Mouse (Mus musculus) c-Kit-positive CD71-positive TER-119-positive erythroid progenitor cells, embryonic 14.5 days (primary cell): ENCODE results near the gene Tmem184b.

Source experiments
- DNase-seq: peaks from one replicate; pipeline ENCODE4 v3.0.0-alpha.2; 2013; ENCODE audit warnings: low spot score

The Tmem184b gene

DNA sequence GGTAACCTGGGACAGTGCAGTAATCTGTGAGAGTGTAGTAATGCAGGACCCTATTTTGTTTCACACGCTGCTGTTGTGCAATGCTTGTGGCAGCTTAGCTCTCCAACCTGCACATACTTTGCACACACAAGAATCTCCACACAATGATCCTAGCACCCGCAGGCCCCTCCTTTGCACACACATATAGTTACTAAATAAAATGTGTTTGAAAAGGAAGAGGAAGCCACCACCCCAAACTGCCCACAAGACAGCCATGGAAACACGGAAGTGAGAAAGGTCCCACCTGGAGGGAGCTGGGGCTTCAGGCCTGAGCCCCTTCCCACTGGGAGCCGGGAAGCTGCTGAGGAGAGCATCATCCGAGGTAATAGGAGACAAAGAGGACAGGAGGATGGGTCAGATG lies 64.4 kb downstream of the Tmem184b start:
- DNase-seq, result no peak

DNA sequence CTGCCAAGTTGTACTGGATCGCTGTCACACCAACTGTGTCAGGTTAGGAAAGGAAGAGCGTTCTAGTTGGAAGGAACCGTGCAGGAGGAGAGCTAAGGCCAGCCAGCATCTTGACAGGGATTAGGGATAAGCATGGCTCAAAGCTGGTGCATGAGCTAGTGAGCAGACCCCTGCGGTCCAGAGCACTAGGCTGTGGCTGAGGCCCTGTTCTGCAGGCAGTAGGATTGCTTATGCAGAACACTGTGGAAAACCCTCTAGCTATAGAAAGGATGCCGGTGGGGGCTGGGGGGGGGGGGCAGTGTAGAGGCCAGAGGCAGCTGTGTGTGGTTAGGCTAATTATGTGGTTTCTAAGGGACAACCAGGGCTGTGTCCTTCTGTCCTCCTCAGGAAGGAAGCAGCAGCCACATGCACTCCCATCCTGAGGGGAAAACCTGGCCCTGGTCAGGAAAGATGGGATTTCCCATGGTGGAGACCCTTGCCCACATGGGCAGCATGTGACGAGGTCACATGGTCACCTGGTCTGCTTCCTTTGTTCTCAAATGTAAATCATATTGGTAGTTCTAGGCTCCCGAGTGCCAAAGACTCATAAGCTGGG lies 68.2 kb downstream of the Tmem184b start:
- DNase-seq, result no peak

DNA sequence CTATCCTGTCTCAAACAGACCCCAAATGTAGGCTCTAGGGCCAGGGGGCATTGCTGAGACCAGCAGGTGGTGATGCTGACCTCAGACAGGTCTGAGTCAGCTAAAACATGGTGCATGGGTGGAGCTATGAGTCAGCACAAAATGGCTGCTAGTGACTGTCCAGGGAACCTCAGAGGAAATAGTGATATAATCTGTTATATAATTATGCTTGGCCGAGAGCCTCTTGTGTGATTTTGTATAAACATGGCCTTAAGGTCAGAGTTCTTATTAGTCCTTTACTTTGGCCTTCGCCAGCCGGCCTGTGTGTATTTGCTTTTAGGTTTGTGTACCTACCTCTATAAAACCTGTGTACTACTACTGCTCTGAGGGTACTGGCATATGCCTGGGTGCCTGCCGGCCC lies 70.0 kb downstream of the Tmem184b start:
- peak; percentile 58 for DNase-seq

DNA sequence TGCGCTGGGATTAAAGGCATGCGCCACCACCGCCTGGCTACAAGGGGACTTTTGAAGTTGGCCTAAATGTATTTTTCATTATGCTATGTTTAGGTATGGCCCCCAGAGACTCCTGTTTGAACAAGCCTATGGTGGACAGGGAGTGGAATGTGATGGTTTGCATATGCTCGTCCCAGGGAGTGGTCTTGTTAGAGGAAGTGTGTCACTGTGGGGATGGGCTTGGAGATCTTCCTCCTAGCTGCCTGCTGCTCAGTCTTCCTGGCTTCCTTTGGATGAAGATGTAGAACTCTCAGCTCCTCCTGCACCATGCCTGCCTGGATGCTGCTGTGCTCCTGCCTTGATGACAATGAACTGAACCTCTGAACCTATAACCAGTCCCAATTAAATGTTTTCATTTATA lies 72.8 kb downstream of the Tmem184b start:
- no peak for DNase-seq

DNA sequence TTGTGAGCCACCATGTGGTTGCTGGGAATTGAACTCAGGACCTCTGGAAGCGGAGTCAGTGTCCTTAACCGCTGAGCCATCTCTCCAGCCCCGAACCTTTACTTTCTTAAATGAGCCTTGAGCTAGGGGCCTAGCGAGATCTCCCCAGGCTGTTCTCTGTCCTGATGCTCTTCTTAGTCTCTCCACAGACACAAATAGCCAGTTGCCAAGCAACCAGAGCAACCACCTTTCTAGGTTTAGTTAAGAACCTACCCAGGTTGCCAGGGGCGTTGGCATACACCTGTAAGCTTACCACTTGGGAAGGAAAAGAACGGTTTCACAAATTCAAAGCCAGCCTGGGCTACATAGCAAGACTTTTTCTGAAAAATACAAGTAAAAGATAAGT lies 73.4 kb downstream of the Tmem184b start:
- no peak for DNase-seq

DNA sequence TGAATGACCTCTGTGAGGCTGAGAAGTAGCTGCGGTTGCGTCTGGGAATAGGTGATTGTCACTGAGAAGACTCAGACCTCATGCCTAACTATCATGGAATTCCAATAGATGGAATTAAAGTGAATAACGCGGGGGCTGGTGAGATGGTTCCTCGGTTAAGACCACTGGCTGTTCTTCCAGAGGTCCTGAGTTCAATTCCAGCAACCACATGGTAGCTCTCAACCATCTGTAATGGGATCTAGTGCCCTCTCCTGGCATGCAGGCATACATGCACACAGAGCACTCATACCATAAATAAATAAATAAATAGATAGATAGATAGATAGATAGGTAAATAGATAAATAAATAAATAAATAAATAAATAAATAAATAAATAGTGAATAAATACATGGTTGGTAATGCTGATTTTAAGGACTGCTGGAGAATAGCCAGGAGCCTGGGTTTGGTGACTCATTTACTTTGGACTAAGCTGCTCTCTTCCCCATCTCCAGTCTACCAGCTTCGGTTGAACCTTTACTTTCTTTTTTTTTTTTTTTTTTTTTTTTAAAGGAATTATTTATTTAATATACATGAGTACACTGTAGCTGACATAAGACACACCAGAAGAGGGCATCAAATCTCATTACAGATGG lies 73.9 kb downstream of the Tmem184b start:
- no peak for DNase-seq

DNA sequence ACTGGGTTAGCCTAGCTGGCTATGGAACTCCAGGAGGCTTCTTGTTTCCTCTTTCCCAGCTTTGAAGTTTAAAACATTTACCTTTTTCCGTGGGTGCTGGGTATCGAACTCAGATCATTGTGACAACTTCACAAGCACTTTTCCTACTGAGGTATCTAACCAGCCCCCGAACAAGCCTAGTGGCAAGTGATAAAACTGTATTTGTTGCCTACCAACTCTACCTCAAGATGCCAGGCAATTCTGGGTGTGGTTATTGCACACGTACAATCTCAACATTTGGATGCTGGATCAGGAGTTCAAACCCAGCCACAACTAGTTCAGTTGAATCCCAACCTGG lies 74.5 kb downstream of the Tmem184b start:
- DNase-seq, result no peak

DNA sequence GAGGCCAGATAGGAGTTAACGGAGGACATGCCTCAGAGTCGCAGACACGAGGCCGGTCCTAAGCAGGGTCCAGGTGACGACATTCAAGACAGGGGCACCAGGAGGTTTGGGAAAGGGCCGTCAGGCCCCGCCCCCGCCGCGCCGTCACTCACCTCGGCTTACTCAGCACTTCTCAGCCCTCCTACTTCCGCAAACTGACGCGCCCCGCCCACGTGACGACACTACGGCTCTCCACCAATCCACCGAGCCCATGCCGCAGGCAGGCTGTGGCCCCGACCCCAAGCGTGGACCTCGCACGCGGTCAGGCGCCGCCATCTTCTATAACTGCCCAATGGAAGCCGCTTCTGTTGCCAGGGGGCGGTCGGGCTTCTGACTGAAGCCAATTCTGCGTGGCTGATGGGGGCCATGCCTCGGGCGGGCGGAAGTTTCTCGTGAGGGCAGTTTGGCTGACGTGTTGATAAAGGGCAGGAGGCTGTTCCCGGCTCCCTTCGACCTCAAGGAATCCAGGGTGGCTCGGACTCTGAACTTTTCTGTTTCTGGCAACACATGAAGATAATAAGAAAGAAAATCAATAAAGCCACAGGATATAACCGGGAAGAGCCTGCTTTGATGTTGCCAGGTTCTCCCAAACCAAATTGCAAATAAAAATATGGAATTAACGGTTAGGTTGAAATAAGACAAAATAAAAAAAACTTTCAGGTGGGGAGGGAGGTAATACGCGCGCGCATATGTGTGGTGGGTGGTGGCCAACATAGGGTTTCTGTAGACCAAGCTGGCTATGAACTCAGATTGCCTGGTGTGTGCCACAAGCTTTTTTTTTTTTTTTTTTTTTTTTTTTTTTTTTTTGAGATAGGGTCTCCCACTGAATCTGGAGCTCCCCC lies 75.1 kb downstream of the Tmem184b start, which contains the start of gene Pla2g6:
Gene Pla2g6, minus strand, starts transcription at position 333 of the 881 bp plus-strand sequence.
- peak; percentile 99 for DNase-seq

DNA sequence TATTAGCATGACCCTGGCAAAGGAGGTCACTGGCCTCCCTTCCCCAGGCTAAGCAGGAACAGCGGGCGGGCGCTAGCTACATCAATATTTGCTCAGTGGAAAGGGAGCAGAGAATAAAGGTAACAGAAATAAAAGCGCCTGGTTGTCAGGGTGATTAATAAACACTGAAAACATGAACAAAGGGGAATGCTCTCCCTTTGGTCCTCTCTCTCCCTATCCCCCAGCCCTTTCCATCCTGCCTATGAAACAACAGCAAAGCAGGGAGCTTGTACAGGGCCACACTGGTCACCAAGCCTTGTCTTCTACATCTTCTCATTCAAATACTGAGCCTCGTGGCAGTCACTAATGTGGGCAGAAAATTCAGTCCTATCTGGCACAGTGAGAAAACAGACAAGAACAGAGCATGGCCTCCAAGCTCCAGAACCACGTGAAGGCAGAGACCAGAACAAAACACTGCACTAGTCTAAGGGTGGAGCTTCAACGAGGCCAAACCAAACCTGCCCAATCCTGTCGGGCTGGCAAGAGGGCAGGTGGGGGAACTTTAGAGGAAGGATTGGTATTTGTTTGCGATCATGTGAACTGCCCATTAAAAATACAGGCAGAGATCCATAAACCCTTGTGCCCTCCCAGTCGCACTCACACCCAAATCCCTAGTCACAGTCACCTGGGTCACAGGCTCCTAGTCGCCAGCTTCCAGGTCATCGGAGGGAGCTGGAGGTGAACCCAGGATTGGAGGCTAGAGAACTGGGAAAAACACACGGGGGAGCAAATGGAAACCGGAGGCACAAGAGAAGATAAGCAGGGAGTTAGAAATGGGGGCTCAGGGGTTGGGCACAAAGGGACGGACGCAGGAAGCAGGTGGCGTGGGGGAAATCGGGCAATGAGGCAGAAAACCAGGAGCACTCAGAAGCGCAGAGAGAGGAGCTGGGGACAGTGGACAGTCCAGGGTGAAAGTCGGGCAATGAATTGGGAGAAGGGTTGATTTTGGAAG lies 76.1 kb downstream of the Tmem184b start:
- DNase-seq, result peak; percentile 61

DNA sequence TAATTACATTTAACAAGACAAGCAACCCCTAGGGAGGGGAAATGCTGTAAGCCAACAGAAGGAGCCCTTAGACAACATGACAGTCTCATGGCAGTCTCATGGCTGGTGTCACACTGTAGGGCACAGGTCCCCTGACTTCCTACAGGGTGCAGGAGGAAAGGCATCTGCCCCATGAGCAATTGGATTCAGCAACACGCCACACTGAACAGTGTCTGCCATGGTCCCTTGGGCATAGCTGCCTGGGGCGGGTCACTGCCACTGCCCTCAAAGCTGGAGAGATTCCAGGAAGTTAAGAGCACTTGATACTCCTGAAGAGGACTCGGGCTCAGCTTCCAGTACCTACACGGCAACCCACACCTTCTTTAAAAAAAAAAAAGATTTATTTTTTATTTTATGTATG lies 77.1 kb downstream of the Tmem184b start:
- no peak for DNase-seq

DNA sequence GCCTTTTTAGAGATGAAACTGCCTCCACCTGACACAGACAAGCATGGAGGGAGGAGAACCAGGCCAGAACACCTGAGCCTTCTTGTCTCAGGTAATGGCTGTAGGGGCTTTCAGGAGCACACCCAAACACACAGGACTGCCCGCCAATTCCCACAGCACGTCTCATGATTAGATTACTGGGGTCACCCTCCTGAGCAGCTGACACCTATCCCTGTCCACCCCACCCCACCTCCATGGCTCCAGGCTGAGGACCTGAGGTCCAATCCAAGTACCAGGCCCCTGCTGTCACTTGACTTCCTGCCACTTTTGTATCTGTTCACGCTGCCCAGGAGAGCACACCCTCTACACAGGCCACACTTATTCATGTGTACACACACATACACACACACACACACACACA lies 77.6 kb downstream of the Tmem184b start:
- no peak for DNase-seq

DNA sequence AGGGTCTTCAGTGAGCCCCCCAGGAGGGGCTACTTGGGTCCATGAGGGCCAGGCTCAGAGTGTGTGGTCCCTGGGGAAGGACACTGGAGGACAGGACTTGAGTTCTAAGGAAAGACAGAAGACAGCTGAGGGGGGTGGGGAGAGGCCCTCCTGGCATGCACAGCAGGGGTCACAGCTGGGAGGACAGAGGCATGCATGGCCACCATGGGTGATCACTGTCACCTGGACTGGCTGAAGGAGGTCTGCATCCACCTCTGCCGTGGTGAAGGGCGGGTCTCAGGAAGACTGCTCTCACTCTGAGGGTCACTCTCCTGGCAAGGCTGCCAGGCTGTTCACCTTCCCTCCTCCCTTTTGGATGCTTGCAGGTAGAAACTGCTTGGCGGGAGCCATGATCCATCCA lies 79.0 kb downstream of the Tmem184b start:
- no peak for DNase-seq

DNA sequence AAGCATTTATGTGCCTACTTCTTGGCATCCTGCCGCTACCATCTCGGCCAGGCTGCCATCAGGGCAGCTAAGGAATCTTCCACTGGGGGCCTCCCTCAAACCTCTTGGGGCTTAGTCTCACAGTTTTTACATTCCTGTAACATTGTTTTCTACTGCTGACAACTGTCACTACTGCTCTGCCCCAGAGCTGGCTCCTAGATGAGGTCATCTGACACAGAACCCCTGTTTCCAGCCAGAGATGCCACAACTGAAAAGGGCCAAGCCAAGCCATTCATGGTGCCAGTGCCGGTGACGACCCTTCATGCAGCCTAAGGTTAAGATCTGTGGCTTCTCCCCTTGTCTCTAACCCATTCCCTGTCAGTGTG lies 79.6 kb downstream of the Tmem184b start:
- no peak for DNase-seq

DNA sequence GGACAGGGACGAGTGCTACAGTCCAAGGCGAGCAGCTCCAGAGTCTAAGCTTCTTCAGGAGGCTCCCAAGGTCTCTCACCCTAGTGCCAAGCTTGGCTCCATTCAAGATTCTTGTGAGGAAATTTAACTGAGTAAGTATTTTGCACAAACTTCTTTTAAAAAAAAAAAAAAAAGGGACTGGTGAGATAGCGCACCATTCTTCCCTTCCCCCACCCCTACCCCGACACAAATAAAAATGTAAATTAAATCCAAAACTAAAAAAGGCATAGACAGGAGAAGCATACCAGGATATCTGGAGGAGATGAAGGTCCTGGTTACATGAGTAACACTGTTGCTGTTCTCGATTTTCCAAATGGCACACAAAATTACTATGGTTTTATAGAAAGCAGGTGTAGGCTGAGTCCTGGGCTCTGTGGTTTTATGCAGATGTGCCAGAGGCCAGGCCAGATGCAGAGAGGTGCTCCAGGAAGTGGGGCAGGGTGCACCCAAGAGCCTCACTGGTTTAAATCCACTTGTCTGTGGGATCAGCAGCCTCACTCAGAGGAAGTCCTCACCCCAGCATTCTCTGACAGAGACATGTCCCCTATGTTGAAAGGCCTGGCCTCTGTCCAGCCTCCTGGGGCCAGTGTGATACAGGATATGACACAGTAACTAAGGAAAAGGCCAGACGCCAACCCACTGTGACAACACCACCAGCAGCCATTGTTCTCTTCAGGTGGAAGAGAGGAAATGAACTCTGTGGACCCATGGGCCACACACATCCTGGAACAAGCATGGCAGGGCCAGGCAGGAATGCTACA lies 80.2 kb downstream of the Tmem184b start:
- no peak for DNase-seq

DNA sequence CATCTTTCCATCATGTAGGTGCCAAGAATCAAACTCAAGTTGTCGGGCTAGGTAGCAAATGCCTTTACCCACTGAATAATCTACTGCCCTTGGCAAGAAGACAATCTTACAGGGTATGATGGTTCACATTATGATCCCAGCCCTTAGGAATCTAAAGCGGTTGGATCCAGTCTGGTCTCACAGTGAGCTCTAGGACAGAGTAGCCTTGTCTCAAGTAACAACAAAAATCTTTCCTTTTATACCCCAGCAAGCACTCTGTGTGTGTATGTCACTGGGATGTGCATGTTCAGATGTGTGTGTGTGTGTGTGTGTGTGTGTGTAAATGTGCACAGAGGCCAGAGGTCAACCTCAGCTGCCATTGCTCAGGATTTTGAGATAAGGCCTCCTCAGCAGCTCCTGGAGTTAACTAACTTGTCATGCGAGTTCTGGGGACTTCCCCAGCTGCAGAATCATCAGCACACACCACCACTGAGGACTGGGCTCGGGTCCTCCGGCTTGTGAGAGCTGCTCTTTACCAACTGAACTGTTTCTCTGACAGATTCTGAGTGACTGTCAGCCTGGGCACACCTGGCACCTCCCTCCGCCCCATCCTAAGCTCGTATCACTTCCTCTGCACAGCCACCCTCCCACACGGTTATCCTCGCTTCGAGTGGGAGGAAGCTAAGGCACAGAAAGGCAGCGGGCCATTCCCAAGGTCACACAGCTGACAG lies 80.9 kb downstream of the Tmem184b start:
- DNase-seq, result no peak

DNA sequence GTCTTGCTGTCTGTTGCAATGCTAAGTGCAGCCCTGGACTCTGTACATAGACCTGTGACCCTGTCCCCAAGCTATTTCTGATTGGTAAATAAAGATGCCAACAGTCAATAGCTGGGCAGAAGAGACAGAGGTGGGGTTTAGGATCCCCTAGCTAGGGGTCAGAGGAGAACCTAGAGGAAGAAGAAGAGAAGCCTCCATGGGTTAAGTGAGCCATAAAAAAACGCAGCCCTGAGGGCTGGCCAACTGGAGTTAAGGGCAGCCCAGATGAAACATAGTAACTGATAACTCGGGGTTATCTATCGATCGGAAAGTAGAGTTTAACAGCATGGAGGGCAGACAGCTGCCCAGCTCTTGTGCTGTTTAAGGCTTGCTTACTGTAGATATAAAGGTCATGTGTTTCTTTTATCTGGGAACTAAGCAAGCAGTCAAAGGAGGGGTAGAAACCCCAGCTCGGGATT lies 81.6 kb downstream of the Tmem184b start:
- DNase-seq, result no peak

DNA sequence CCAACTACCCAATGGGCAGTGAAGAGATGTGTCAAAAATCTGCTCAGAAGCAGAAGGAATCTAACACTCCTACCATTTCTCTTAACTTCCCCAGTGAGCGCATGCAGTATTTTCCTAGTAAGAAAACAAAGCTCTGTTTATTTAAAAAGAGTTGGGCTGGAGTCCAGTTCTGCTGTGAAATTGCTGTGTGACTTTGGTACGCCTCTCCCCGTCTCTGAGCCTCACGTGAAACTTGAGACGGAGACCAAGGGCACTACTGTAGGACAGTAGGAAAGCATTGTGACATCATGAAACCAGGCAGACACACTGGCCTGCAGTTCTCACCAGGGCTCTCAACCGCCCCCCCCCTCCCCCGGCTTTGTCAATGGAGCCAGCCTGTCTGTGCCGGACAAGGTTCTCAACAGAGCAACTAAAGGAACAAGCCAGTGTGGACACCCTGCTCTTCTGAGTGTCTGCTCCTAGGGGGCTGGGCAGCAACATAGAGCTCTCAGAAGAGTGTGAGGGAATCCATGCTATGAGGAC lies 89.5 kb downstream of the Tmem184b start:
- DNase-seq, result no peak
